Mouse (Mus musculus) testis, adult 2 months (tissue): ENCODE data around the gene Grk3. TPM values are rescaled to one million over a fixed set of nuclear protein-coding genes. Genes with fewer than 3 reads are reported as not detected.

Experiments
- H3K27ac ChIP-seq: fragments of 200-500 bp; 2 replicates; pipeline ENCODE4 v1.5.1; 2012; ENCODE audit warnings: low read depth, low read length; ENCODE audit not compliant: control insufficient read depth, insufficient read depth
- H3K27me3 ChIP-seq: fragments of 200-500 bp; 2 replicates; pipeline ENCODE4 v1.6.1; 2012; ENCODE audit warnings: mild to moderate bottlenecking, low read length, moderate library complexity; ENCODE audit not compliant: control insufficient read depth, insufficient read depth
- H3K36me3 ChIP-seq: fragments of 200-500 bp; 2 replicates; pipeline ENCODE4 v1.6.1; 2012; ENCODE audit warnings: mild to moderate bottlenecking, low read length; ENCODE audit not compliant: control insufficient read depth, insufficient read depth
- H3K4me1 ChIP-seq: fragments of 200-500 bp; 2 replicates; pipeline ENCODE4 v1.6.1; 2012; ENCODE audit warnings: low read length; ENCODE audit not compliant: control insufficient read depth, insufficient read depth
- H3K4me3 ChIP-seq: fragments of 200-500 bp; 2 replicates; pipeline ENCODE4 v1.5.1; 2012; ENCODE audit warnings: low read depth, mild to moderate bottlenecking, low read length, moderate library complexity, mixed read lengths; ENCODE audit not compliant: control insufficient read depth
- CTCF ChIP-seq: fragments of 200-500 bp; IDR thresholded peaks from 2 replicates; pipeline ENCODE4 v1.5.1; 2012; ENCODE audit warnings: low read depth, mild to moderate bottlenecking, inconsistent platforms, low read length, moderate library complexity; ENCODE audit not compliant: control insufficient read depth, insufficient read depth, insufficient replicate concordance
- POLR2A ChIP-seq: fragments of 200-500 bp; IDR thresholded peaks from 2 replicates; pipeline ENCODE4 v1.6.1; 2012; ENCODE audit warnings: low read depth, mild to moderate bottlenecking, inconsistent platforms, low read length, moderate library complexity; ENCODE audit not compliant: control insufficient read depth
- polyA plus RNA-seq: library from polyadenylated mRNA; depleted of rRNA; stranded (reverse); fragments of >200 nt; gene quantifications from 2 replicates; pipeline ENCODE4 v1.2.3, GENCODE M21; 2012

Gene Grk3
- polyA plus RNA-seq, 1 experiment: 15.8 TPM

DNA sequence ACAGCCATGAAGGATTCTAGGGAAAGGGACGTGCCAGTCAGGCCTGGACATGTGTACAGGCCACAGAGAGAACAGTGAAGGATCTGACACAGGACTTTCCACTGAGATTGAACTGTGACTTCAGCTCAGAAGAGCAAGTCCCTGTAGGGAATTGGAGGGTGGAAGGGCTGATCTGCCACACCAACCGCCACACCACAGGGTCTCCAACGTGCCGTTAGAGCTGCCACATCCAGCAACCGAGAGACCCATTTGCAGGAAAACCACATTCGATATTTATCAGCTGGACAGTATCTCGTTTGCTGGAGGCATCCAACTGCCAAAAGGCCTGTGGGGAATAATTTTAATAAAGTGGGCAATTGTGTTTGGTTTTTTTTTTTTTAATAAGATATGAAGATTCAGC lies 35.9 kb downstream of the Grk3 start:
- Histone ChIP-seq H3K27me3 (no peaks in the 10 kb centered on the region), H3K36me3 (no peaks in the 10 kb centered on the region), H3K4me1 (peaks cover 2% of the 10 kb centered on the region; the same call in 1 of the 2 replicates), H3K27ac (no peak overlapping the region), H3K4me3 (no peak overlapping the region)
- TF ChIP-seq POLR2A: no peak
- no peak for TF ChIP-seq CTCF

DNA sequence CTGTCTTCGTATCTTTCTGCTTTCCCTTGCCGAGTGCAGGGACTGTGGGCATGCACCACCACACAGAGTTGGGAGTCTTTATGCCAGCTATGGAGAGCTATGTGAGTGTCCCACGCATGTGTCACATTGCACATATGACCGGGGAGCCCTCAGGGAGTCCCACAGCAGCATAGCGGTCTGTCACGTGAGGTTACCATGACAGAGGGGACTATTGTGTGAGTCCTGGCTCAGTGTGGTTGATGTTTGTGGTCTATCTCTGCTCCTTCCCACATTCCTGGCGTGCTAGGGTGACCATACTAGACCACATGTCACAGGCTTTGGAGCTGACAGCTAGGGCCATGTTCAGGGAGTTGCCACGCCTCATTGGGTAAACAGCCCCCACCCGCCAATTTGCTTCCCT lies 36.4 kb downstream of the Grk3 start:
- no peaks in the 10 kb centered on the region for H3K27me3 ChIP-seq
- H3K27ac ChIP-seq: no peak overlapping the region
- TF ChIP-seq CTCF: no peak
- no peak for TF ChIP-seq POLR2A
- no peaks in the 10 kb centered on the region for H3K36me3 ChIP-seq
- H3K4me1 ChIP-seq: peaks cover 2% of the 10 kb centered on the region; the same call in 1 of the 2 replicates
- H3K4me3 ChIP-seq: no peak overlapping the region

DNA sequence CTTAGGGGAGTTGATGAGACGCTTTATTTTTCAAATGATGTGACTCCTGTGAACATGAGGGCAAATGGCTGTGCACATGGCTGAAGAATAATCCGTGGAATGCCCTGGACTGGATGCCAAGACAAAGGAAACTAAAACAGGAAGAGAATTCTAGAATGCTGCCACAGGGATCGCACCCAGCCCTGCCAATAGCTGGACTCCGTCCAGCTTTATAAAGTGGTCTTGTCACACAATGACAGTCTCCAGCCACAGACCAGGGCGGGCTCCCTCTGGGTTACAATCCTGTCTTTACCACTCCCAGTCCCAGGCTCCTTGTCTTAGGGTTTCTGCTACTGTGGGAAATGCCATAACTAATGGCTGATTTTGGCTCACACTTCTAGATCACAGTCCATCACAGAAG lies 38.5 kb downstream of the Grk3 start:
- Histone ChIP-seq H3K36me3 (no peaks in the 10 kb centered on the region), H3K27me3 (no peaks in the 10 kb centered on the region), H3K4me1 (peaks cover 2% of the 10 kb centered on the region; the same call in 1 of the 2 replicates), H3K27ac (no peak overlapping the region), H3K4me3 (no peak overlapping the region)
- TF ChIP-seq POLR2A (no peak), CTCF (no peak)

DNA sequence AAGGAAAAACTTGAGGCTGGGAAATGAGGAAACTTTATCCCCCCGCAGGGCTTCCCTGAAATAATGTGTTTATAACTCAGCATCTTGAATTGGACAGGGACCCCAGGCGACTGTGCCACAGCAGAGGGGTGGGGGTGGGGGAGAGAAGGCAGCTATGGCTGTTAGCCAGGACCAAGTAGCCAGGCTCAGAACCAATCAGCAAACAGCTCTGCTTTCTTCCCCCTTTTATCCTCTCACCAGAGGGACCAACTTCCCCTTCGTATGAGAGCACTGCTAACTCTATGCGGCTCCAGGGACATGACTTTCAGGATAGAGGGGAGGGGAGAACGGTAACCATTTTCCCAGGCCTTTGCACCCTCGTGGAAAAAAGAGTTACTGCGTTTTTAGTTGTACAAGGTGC lies 42.0 kb downstream of the Grk3 start:
- Histone ChIP-seq H3K36me3 (no peaks in the 10 kb centered on the region), H3K4me3 (no peak overlapping the region), H3K4me1 (peaks cover 2% of the 10 kb centered on the region; the same call in 1 of the 2 replicates), H3K27ac (no peak overlapping the region), H3K27me3 (no peaks in the 10 kb centered on the region)
- TF ChIP-seq POLR2A (no peak), CTCF (no peak)

DNA sequence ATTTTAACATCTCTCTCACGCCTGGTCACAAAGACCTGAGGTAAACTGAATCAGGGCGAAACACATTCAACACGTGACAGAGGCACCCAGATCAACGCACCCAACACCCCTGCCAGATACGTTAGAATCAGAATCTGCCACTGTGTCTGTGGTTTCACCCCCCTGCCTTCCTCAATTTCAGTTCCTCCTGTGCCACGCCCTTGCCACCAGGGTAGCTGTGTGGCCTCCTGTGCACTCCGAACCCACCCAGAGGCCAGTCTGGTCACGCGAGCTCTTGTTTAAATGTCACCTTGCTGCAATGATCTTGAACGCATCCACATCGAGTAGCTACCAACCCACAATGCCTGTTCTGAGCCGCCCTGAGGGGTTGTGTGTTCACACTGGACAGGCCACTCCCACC lies 43.3 kb downstream of the Grk3 start:
- TF ChIP-seq POLR2A (no peak), CTCF (no peak)
- Histone ChIP-seq H3K36me3 (no peaks in the 10 kb centered on the region), H3K27ac (no peak overlapping the region), H3K4me3 (no peak overlapping the region), H3K27me3 (no peaks in the 10 kb centered on the region), H3K4me1 (peaks cover 3% of the 10 kb centered on the region)

DNA sequence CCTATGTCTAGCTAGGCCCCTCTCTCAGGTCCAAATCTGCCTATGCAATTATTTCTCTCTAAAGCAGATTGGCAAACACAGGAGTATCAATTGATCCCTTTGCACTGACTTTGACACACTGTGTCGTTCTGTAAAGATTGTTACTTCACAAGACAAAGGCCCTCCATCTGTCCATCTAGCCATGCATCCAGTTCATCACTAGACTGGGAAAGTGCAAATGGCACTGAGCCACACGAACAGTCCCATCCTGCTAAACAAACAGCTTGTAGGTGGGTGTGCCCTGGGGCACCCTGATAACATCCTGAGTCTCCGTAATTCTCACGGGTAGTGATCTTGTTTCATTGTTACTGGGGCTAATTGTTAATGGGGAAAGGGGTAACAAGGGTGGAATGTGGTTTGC lies 52.1 kb downstream of the Grk3 start:
- TF ChIP-seq POLR2A (no peak), CTCF (no peak)
- peaks cover 4% of the 10 kb centered on the region for H3K4me1 ChIP-seq
- H3K4me3 ChIP-seq: no peak overlapping the region
- no peaks in the 10 kb centered on the region for H3K27me3 ChIP-seq
- H3K27ac ChIP-seq: no peak overlapping the region
- no peaks in the 10 kb centered on the region for H3K36me3 ChIP-seq

DNA sequence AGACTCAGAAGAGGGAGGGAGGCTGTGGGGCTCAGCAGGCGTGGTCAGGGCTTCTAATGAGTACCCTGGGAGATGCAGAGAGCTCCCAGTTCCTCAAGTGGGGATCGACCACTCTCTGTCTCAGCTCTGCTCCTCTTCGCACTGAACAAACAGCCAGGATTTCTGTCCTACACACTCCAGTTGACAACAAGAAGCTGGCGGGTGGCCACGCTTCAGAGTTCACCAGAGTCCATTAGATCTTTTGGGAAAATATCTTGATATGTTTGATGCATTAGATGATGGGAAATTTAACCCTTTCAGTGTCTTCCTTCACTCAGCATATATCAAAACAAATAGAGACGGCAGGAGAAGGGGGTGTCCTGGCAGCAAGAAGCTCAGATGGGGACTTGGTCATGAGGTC lies 53.4 kb downstream of the Grk3 start:
- Histone ChIP-seq H3K36me3 (no peaks in the 10 kb centered on the region), H3K4me3 (no peak overlapping the region), H3K4me1 (peaks cover 1% of the 10 kb centered on the region), H3K27me3 (no peaks in the 10 kb centered on the region), H3K27ac (no peak overlapping the region)
- TF ChIP-seq CTCF: no peak
- no peak for TF ChIP-seq POLR2A

DNA sequence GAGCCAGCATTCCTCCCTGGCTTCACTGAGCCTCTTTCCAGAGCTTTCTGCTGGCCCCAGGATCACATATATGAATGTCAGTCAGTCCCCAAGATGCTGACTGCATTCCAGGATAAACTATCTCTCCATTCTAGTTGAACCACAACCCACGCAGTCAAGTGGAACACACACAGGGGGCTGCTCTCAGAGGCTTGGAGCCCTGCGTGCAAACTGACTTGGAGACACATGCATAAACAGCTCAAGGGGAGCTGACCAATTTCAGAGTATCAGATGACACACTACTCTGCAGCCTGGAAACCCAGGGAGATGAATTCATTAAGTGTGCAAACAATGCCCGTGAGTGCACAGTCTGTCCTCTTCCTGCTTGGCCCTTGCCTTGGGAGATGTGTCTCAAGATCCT lies 54.7 kb downstream of the Grk3 start:
- TF ChIP-seq POLR2A (no peak), CTCF (no peak)
- Histone ChIP-seq H3K4me3 (no peak overlapping the region), H3K36me3 (no peaks in the 10 kb centered on the region), H3K27me3 (no peaks in the 10 kb centered on the region), H3K4me1 (no peaks in the 10 kb centered on the region; the same call in 1 of the 2 replicates), H3K27ac (no peak overlapping the region)
